Mouse (Mus musculus): ENCODE data around the gene Ltn1. TPM values are rescaled to one million over a fixed set of nuclear protein-coding genes. Genes with fewer than 3 reads are reported as not detected.

Gene Ltn1
- polyA plus RNA-seq, 1 experiment from 2014 or later, result 31.7 TPM

- Histone ChIP-seq H3K36me3 (ENCODE audit: control insufficient read depth, insufficient read depth) (no peaks in the 10 kb centered on the region), H3K4me1 (replicated peaks; ENCODE audit: control insufficient read depth, insufficient read depth, low read length) (peaks cover 14% of the 10 kb centered on the region), H3K9ac (replicated peaks; ENCODE audit: low read depth, low read length) (no peak overlapping the region), H3K4me2 (ENCODE audit: low read length) (no peak overlapping the region), H3K9me3 (ENCODE audit: control insufficient read depth, low read length) (no peaks in the 10 kb centered on the region), H3K4me3 (replicated peaks; ENCODE audit: low read length) (no peak overlapping the region), H3K27me3 (replicated peaks; ENCODE audit: control insufficient read depth, insufficient read depth, low read length) (no peaks in the 10 kb centered on the region), H3K27ac (ENCODE audit: low read length) (no peak overlapping the region)
- no peak for ATAC-seq
Observed at GRCm38 (mm10) chr16:87443245-87443644, 10.8 kb upstream of the Ltn1 start.

DNA sequence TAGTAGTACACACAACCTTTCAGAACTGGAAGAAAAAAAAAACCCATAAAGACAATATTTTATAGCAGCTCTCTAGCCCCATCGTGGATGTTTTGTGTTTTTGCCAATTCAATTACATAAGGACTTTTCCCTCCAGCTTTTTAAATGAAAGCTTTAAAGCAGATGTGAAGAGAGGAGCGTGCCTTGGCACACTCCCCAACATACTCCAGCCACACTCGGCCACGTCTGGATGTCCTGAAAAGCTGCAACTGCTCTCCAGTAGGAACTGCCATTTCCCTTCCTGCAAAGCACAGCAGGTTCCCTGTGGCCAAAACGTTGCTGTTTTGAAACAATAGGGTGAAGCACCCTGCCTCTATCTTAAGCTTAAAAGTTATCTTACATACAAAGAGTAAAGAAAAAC lies 9.9 kb upstream of the Ltn1 start:
- peaks cover 14% of the 10 kb centered on the region for H3K4me1 ChIP-seq (replicated peaks; ENCODE audit: control insufficient read depth, insufficient read depth, low read length)
- no peaks in the 10 kb centered on the region for H3K27me3 ChIP-seq (replicated peaks; ENCODE audit: control insufficient read depth, insufficient read depth, low read length)
- H3K9ac ChIP-seq (replicated peaks; ENCODE audit: low read depth, low read length), result no peak overlapping the region
- H3K4me2 ChIP-seq (ENCODE audit: low read length), result no peak overlapping the region
- no peak overlapping the region for H3K27ac ChIP-seq (ENCODE audit: low read length)
- 57% methylated on average over 5 of the region's 5 CpGs for WGBS
- H3K36me3 ChIP-seq (ENCODE audit: control insufficient read depth, insufficient read depth), result no peaks in the 10 kb centered on the region
- no peak overlapping the region for H3K4me3 ChIP-seq (replicated peaks; ENCODE audit: low read length)
- ATAC-seq, result no peak
- no peaks in the 10 kb centered on the region for H3K9me3 ChIP-seq (ENCODE audit: control insufficient read depth, low read length)

DNA sequence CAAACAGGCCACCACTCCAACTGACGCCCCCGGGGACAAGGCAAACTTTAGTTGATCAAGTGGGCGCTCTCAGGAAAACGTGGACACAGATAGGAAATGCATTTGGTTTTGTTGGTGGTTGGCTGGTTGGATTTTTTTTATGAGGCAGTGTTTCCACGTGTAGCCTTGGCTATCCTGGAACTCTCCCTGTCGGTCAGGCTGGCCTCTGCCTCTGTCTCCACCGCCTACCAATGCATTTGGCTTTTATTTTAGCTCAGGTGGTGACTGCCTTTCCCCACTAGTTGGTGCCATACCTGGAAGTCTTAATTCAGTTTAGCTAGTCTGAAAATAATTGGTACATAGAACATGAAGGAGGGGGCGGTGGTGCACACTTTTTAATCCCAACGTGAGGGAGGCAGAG lies 8.7 kb upstream of the Ltn1 start:
- Histone ChIP-seq H3K36me3 (ENCODE audit: control insufficient read depth, insufficient read depth) (no peaks in the 10 kb centered on the region), H3K9me3 (ENCODE audit: control insufficient read depth, low read length) (no peaks in the 10 kb centered on the region), H3K27ac (ENCODE audit: low read length) (no peak overlapping the region), H3K9ac (replicated peaks; ENCODE audit: low read depth, low read length) (peak overlapping the region; percentile 86), H3K4me3 (replicated peaks; ENCODE audit: low read length) (peak overlapping the region; percentile 85), H3K4me2 (ENCODE audit: low read length) (peak overlapping the region; percentile 64), H3K4me1 (replicated peaks; ENCODE audit: control insufficient read depth, insufficient read depth, low read length) (peaks cover 14% of the 10 kb centered on the region), H3K27me3 (replicated peaks; ENCODE audit: control insufficient read depth, insufficient read depth, low read length) (no peaks in the 10 kb centered on the region)
- 21% methylated on average over 9 of the region's 9 CpGs for WGBS
- ATAC-seq, result no peak

GRCm38 (mm10) chr16:87440184-87440686 lies 7.8 kb upstream of the Ltn1 start, which contains the start of gene Rwdd2b:
Rwdd2b (minus strand) TSS chr16:87440573.
- Histone ChIP-seq H3K9ac (replicated peaks; ENCODE audit: low read depth, low read length) (peak within 1 kb of the TSS; percentile 86), H3K4me1 (replicated peaks; ENCODE audit: control insufficient read depth, insufficient read depth, low read length) (peaks cover 14% of the 10 kb centered on the region), H3K4me3 (replicated peaks; ENCODE audit: low read length) (peak within 1 kb of the TSS; percentile 85), H3K27ac (ENCODE audit: low read length) (peak within 1 kb of the TSS; percentile 95), H3K27me3 (replicated peaks; ENCODE audit: control insufficient read depth, insufficient read depth, low read length) (no peaks in the 10 kb centered on the region), H3K9me3 (ENCODE audit: control insufficient read depth, low read length) (no peaks in the 10 kb centered on the region), H3K4me2 (ENCODE audit: low read length) (peak within 1 kb of the TSS; percentile 70), H3K36me3 (ENCODE audit: control insufficient read depth, insufficient read depth) (no peaks in the 10 kb centered on the region)
- ATAC-seq, result peak; percentile 98
- under 1% methylated on average over 38 of the region's 38 CpGs for WGBS

DNA sequence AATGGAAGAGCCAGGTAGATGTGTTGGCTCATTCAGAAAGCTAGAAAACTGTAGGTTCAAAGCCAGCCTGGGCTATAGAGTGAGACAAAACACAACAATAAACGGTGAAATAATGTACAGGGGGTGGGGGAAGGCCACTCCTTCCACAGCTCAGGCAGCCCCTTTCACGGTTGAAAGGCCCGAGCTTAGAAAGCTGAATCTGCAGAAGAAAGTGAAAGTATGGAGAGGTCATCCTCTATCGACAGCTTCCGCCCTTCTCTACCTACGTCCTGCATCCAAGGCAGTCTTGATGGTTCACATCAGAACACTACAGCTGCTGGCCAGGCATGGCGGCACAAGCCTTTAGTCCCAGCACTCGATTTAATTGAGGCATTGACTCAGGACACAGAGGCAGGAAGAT lies 6.3 kb upstream of the Ltn1 start:
- ATAC-seq, result no peak

DNA sequence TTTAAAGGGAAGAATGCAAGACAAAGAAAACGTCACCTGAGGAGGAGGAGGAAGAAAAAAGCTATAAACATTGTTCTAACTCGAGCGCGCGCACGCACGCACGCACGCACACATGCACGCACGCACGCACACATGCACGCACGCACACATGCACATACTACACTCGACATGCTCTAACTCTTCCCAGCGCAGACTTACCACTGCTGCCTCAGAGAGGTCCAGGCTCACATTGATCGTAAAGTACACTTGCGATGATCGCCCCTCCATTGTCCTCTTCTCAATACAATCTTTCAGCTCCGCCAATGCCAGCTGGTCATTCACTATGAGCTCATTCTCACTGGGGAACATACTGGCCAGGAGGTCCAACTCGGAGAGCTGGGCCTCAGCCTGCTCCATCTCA lies 4.7 kb upstream of the Ltn1 start:
- Histone ChIP-seq H3K9ac (replicated peaks; ENCODE audit: low read depth, low read length) (no peak overlapping the region), H3K36me3 (ENCODE audit: control insufficient read depth, insufficient read depth) (no peaks in the 10 kb centered on the region), H3K4me2 (ENCODE audit: low read length) (no peak overlapping the region), H3K9me3 (ENCODE audit: control insufficient read depth, low read length) (no peaks in the 10 kb centered on the region), H3K27me3 (replicated peaks; ENCODE audit: control insufficient read depth, insufficient read depth, low read length) (no peaks in the 10 kb centered on the region), H3K27ac (ENCODE audit: low read length) (no peak overlapping the region), H3K4me1 (replicated peaks; ENCODE audit: control insufficient read depth, insufficient read depth, low read length) (peaks cover 16% of the 10 kb centered on the region), H3K4me3 (replicated peaks; ENCODE audit: low read length) (no peak overlapping the region)
- WGBS, result 92% methylated on average over 21 of the region's 21 CpGs
- no peak for ATAC-seq

More for the DNA sequence above, 6.3 kb upstream of the Ltn1 start:
- Histone ChIP-seq H3K27me3 (replicated peaks; ENCODE audit: control insufficient read depth, insufficient read depth, low read length) (no peaks in the 10 kb centered on the region), H3K4me1 (replicated peaks; ENCODE audit: control insufficient read depth, insufficient read depth, low read length) (peaks cover 14% of the 10 kb centered on the region), H3K9ac (replicated peaks; ENCODE audit: low read depth, low read length) (no peak overlapping the region), H3K36me3 (ENCODE audit: control insufficient read depth, insufficient read depth) (no peaks in the 10 kb centered on the region), H3K4me2 (ENCODE audit: low read length) (no peak overlapping the region), H3K27ac (ENCODE audit: low read length) (no peak overlapping the region), H3K4me3 (replicated peaks; ENCODE audit: low read length) (no peak overlapping the region), H3K9me3 (ENCODE audit: control insufficient read depth, low read length) (no peaks in the 10 kb centered on the region)
- WGBS, result 92% methylated on average over 8 of the region's 8 CpGs

GRCm38 (mm10) chr16:87435411-87436205 lies 3.2 kb upstream of the Ltn1 start:
- no peak for ATAC-seq
- Histone ChIP-seq H3K27ac (ENCODE audit: low read length) (no peak overlapping the region), H3K36me3 (ENCODE audit: control insufficient read depth, insufficient read depth) (no peaks in the 10 kb centered on the region), H3K27me3 (replicated peaks; ENCODE audit: control insufficient read depth, insufficient read depth, low read length) (no peaks in the 10 kb centered on the region), H3K4me2 (ENCODE audit: low read length) (no peak overlapping the region), H3K4me3 (replicated peaks; ENCODE audit: low read length) (no peak overlapping the region), H3K9ac (replicated peaks; ENCODE audit: low read depth, low read length) (no peak overlapping the region), H3K4me1 (replicated peaks; ENCODE audit: control insufficient read depth, insufficient read depth, low read length) (peaks cover 14% of the 10 kb centered on the region), H3K9me3 (ENCODE audit: control insufficient read depth, low read length) (no peaks in the 10 kb centered on the region)
- 85% methylated on average over 13 of the region's 13 CpGs for WGBS

DNA sequence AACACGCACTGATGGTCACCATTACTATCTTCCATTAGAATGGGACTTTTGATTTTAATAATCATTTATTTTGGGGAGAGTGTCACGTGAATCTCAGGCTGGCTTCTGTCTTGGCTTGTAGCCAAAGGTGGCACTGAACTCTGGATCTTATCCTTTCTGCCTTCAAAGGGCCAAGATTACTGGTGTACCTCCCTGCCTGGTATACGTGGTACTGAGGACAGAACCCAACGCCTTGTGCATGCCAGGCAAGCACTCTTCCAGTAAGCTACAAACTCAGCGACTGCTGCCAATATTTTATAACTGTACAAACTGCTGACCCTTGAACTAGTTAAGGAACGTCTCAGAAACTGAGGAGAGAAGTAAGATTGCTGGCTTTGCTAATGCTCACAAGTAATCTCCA lies 2.5 kb upstream of the Ltn1 start:
- Histone ChIP-seq H3K27me3 (replicated peaks; ENCODE audit: control insufficient read depth, insufficient read depth, low read length) (no peaks in the 10 kb centered on the region), H3K4me2 (ENCODE audit: low read length) (no peak overlapping the region), H3K9ac (replicated peaks; ENCODE audit: low read depth, low read length) (no peak overlapping the region), H3K4me3 (replicated peaks; ENCODE audit: low read length) (no peak overlapping the region), H3K36me3 (ENCODE audit: control insufficient read depth, insufficient read depth) (no peaks in the 10 kb centered on the region), H3K27ac (ENCODE audit: low read length) (no peak overlapping the region), H3K4me1 (replicated peaks; ENCODE audit: control insufficient read depth, insufficient read depth, low read length) (peaks cover 14% of the 10 kb centered on the region), H3K9me3 (ENCODE audit: control insufficient read depth, low read length) (no peaks in the 10 kb centered on the region)
- ATAC-seq, result no peak
- 87% methylated on average over 6 of the region's 6 CpGs for WGBS

DNA sequence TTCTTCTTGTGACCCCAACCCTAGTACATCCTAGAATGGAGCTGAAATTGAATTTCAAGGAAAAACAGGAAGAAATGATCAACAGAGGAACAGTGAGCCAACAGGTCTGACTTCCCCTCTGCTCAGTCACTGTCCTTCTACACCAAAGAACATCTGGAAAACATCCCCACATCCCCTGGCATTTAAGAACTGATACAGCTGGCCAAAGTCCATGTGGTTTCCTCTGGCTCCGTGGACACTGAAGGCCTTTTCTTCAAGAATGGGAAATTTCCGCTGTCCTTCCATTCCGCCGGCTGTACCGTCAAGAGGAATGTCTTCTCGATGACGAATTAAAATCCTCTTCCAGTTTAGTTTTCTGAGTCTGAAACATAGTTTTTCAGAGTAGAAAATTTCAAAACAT lies 1.9 kb upstream of the Ltn1 start:
- H3K9me3 ChIP-seq (ENCODE audit: control insufficient read depth, low read length), result no peaks in the 10 kb centered on the region
- no peak for ATAC-seq
- no peak overlapping the region for H3K4me3 ChIP-seq (replicated peaks; ENCODE audit: low read length)
- H3K4me1 ChIP-seq (replicated peaks; ENCODE audit: control insufficient read depth, insufficient read depth, low read length), result peaks cover 10% of the 10 kb centered on the region
- H3K36me3 ChIP-seq (ENCODE audit: control insufficient read depth, insufficient read depth), result no peaks in the 10 kb centered on the region
- H3K4me2 ChIP-seq (ENCODE audit: low read length), result no peak overlapping the region
- WGBS, result 94% methylated on average over 7 of the region's 7 CpGs
- no peak overlapping the region for H3K9ac ChIP-seq (replicated peaks; ENCODE audit: low read depth, low read length)
- no peaks in the 10 kb centered on the region for H3K27me3 ChIP-seq (replicated peaks; ENCODE audit: control insufficient read depth, insufficient read depth, low read length)
- no peak overlapping the region for H3K27ac ChIP-seq (ENCODE audit: low read length)

Measured in forebrain, embryonic 16.5 days (tissue).